Mouse (Mus musculus) regulatory T cell (primary cell): ENCODE data around the gene Phyhd1.

Experiments used
- in situ Hi-C: fragments of 300-600 bp; cut with MboI, MseI; formaldehyde crosslinking; loops from one replicate; pipeline ENCODE4 v1.15.1; 2025; ENCODE audit warnings: high pct_unique_total_duplicates

Phyhd1 gene

DNA sequence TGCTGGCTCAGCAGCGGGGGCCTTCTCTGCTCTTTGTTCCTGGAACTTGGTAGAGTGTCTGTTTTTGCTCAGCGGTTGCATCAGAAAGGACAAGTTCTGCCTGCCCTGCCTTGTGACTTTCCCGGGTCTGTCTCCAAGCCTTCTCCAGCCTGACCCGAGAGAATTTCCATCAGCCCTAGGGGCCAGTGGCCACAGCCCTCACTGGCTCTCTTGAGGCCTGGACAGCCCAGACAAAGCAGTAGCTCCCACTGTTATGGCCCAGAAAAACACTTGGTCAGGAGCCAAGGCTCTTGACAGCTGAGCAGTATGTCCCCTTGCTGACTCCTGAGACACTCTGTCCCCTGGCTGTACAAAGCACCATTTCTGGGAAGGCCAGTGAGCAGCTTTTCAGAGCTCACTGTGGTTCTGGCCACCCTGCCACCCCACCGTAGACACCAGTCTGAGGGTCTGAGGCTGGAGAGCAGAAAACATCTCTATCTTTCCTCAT lies at the start of gene Phyhd1:
TSS of gene Phyhd1 (plus strand) at position 437 of the 487 bp plus-strand sequence.
- in situ Hi-C loops: no loop called here

DNA sequence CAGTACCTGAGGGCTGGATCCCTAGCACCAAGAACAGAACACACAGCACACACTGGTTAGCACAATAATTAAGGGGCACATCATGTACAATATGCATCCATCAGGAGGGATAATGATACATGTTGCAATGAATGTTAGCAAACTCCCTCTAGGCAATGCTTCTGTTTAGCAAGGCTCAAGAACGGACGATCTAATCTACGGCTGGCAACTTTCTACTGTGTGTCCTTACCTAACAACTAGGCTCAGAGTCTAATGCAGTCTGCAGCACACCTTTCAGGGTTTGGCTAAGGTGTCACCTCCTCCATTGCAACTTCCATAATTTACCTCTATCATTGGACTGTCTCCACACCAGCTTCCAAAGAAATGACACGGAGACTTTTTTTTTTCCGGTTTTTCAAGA lies 49.7 kb upstream of the Phyhd1 start:
- in situ Hi-C loops: no loop called here

DNA sequence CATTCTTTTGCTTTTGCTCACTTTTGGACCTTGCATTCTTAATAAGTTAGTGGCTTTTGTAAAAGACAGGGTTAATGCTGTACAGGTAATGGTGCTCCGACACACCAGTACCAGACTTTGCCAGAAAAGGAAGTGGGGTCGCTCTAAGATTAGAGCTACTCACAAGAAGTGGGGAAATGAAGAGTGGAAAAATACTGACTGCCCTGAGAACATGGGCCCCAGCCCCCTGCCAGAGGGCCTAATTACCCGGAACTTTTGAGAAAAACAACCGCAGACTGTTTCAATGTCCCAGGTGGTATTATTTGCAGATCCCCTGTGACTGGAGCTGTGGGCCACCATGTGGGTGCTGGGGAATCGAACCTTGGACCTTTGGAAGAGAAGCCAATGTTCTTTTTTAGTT lies 30.4 kb upstream of the Phyhd1 start:
- in situ Hi-C loops: no loop called here

DNA sequence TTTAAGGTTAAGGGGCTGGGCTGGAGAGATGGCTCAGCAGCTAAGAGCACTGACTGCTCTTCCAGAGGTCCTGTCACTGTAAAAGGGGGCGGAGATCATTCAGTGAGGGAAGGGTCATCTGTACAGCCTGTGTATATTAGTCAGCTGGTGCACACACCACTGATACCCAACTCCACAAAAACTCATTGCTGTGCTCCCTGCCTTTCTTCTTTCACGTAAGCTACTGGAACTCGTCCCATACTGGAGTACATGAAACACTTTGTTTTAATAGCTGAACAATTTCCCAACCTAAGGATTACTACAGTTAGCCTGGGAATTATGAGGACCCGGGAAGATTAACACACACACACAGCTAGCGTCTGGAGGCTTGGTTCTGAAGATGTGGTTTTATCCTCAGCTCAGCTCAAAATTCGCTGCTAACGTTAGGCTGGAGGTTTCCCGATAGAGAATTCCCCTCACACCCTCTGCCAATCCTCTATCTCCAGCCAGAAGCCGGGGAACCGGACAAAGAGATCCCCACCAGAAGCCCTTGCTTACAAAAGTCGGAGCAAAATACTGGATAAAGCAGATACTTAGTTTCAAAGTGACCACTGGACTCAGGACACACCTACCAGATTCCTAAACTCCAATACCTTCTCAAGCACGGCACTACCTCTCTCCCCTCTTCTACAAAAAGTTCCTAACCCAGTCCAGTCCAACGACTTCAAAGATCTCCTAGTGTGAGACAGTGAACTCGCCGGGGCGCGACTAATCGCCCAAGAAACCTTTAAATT lies 29.4 kb upstream of the Phyhd1 start:
- in situ Hi-C loops: no loop called here

DNA sequence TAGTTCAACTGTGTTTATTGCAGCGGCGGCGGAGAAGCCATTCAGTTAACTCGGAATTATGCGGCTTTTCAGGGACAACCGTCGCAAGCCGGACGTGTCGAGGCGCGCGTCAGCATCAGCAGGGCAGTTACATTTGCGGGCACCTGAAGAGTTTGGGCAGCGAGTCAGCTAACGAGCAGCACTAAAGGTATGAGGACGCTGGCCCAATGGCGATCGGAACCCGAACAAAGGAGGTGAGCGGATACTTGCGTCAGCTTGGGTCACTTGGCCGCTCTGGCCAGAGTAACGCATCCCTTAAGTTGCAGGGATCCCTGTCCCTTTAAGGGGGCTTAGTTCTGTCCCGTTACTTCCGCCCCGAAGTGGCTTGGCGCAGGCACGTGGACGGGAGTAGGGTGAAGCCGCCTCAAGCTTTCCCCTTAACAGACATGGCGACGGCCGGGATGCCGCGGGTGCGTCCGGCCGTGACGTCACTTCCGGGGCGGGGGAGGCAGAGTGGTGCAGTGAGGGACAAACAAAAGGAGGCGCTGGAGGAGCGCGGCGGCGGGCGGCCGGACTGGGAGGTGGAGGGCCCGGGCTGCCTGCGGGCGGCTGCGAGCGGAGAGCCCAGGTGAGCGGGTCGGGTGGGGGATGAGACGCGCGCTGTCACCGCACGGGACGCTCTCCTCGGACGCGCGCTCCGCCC lies 28.7 kb upstream of the Phyhd1 start, which contains the start of gene Lrrc8a:
TSS of gene Lrrc8a (plus strand) at position 517 of the 682 bp plus-strand sequence.
- in situ Hi-C loops: no loop called here

DNA sequence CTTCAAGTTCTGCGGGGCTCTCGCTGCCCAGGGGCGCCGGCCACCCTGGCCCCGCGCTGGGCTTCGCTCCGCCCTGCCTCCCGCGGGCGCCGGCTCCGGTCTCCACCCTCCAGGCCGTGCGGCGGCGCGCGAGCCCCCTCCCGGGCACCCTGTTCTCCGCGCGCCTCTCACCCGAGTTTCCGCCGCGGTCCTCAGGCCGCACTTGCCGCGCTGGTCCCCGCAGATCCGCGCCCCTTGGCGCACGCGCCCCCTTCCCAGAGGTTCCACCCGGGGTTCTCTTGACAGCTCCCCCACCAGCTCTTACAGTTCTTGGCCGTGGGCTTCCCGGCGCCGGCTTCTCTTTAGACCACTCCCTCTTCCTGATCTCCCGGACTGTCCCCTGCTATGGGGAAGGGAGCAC lies 28.1 kb upstream of the Phyhd1 start:
- in situ Hi-C loops: no loop called here

DNA sequence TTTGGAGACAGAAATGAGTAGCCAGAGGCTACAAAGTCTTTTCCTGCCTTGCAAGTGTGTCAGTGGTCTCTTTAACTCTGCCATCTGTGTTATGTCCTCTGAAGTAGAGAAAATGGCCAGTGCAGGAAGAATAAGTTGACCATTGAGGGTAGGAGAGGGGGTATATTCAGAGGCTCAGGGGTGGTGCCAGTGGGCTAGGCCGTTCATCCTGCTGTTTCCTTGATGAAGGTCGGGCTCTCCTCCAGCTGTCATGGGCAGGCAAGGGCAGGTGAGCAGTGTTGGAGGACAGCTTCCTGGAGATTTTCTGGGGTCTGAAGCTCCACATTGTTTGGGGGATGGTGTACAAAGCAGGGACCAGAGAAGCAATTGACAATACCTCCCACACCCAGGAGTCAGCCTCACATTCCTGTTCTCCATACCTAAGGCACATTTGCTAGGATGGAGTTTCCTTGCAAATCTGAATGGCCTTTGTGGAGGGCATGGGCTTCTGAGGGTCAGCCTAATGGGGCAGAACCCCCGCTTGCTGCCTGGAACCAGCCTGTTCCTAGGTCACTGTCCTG lies 27.0 kb upstream of the Phyhd1 start:
- in situ Hi-C loops: no loop called here

DNA sequence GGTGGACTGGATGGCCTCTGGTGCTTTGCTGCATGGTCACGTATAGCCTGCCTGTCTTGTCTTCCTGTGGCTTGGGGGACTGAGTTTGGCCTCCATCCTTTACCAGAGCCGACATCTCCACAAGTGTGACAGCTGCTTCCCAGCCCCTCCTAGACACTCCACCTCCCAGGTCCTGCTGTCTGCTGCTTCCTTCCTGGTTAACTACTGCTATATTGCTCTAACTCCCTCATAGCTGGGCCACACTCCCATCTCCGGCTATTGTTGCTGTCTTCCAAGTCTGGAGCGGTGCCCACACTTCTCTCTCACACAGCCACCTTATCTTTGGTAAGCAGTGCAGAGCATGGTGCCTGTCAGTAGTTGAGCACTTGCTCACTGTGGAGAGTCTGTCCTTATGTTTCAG lies 26.2 kb upstream of the Phyhd1 start:
- in situ Hi-C loops: no loop called here

DNA sequence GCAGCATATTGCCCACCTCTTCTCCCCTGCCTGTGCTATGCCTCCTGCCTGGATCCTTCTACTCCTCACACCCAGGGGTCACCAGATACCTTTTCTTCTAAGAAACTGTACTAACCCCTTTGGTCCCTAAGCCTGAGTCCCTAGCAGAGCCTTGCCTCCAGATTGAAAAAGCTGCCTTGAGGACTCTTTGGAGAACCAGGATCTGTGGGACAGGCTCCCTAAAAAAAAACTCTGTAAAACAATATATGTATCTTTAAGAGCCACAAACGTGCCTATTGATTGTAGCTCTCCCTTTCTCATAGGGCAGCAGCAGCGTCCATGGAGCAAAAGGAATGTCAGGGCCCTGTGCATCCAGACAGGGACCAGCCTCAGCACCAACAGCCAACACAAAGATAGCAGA lies 25.7 kb upstream of the Phyhd1 start, which contains the start of gene Gm28035:
TSS of gene Gm28035 (plus strand) at position 301 of the 400 bp plus-strand sequence.
- in situ Hi-C loops: no loop called here

DNA sequence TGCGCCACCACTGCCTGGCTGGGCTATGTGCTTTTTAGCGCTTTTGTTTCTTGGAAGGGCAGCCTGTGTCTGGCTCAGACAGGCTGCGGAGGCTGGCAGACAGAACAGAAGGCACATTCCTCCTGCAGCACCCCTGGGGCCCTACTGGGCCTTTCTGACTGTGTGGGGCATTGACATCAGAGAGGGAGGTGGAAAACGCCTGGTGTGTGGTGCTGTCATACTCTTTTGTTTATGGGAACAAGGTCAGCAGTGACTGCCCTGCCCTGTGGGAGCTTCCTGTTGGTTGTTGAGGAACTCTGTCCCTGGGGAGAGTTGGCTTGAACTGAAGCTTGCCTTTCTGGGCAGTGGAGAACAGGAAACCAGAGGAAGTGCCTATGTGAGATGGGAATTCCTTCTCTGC lies 23.5 kb upstream of the Phyhd1 start:
- in situ Hi-C loops: no loop called here

DNA sequence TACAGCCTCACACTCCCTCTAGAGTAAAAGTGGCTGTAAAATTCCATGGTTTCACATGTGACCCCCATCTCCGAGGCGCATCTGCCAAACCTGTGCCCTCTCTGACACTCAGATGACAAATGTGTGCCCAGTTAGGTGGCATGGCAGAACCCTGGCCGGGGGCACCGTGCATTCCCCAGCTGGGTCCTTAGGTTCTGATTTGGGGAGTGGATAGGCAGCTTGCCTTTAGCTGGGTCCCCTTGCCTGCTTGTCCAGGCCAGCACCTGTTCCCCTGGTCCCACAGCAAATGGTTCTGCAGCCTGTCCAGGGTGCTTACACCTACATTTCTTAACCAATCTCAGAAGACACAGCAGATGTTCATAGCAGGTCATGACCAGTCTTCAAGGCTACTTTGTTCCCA lies 22.6 kb upstream of the Phyhd1 start:
- in situ Hi-C loops: no loop called here

DNA sequence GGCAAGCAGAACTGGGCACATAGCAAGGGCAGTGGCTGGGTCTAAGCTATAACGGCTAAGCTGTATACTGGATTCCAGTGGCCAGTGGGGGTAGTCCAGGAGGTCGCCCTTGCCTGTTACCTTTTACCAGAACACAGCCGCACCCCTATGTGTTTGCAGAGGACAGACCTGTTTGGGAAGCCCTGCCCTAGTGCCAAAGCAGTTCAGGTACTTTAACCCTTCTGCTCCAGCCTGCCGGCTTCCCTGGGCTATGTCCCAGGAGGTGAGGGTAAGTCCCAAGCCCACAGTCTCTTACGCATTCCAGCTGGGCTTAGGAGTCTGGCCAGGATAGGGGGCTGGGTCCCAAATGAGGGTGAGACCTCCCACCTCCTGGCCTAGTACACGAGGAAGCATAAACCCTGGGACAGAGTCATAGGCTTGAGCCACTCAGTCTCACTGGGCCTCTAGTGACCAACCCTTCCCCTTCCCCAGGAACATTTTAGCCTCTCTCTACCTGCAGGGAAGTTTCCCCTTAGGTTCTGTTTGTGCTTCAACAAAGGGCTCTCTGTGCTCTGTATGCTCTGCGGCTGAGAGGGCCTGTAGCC lies 21.3 kb upstream of the Phyhd1 start:
- in situ Hi-C loops: no loop called here

DNA sequence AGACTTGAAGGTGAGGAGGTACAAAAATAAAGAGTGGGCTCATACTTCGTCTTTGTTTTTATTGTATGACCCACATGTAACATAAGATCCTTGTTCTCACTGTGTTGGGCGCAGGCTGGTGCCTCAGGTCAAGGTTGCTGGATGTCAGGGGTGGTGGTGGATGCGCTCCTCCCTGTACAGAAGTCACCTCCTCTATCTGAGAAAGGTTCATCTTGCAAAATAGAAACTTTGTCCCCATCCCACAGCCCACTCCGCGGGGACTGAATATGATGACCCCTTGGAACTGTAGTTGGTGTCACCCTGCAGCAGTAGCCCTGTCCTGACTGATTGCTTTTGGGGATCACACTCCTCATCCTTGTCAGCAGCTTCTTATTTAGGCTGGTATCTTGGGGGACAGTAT lies 19.0 kb upstream of the Phyhd1 start:
- in situ Hi-C loops: no loop called here

DNA sequence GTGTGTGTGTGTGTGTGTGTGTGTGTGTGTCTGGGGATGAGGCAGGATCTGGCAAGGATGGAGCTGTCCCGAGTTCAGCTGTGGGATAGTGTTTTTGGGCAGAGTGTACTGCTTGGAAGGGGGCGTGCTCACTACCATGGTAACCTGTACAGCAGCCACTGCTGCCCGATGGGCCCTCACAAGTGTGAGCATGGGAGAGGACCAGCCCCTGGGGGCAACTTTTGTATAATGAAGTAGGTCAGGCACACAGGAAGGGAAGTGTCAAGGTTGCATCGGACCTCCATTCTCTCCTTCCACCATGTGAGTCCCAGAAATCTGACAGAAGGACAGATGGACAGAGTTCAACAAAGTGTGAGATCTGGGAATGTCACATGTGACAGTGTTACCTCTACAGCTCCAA lies 18.3 kb upstream of the Phyhd1 start:
- in situ Hi-C loops: no loop called here

DNA sequence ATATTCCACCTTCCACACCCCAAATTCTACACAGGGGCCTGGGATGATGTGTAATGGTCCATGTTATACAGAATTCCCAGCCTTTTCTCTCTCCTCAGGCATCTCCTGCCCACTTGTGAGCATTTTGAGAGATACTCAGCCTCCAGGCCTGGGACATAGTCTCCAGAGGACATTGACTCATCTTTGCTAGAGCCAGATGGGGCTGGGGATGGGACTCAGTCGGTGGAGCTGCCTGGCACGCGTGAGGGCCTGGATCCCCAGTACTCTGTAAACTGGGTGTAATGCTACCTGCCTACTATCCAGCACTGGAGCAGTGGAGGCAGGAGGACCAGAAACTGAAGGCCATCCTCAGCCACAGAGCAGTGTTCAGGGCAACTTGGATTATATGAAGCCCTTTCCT lies 16.8 kb upstream of the Phyhd1 start:
- in situ Hi-C loops: no loop called here

DNA sequence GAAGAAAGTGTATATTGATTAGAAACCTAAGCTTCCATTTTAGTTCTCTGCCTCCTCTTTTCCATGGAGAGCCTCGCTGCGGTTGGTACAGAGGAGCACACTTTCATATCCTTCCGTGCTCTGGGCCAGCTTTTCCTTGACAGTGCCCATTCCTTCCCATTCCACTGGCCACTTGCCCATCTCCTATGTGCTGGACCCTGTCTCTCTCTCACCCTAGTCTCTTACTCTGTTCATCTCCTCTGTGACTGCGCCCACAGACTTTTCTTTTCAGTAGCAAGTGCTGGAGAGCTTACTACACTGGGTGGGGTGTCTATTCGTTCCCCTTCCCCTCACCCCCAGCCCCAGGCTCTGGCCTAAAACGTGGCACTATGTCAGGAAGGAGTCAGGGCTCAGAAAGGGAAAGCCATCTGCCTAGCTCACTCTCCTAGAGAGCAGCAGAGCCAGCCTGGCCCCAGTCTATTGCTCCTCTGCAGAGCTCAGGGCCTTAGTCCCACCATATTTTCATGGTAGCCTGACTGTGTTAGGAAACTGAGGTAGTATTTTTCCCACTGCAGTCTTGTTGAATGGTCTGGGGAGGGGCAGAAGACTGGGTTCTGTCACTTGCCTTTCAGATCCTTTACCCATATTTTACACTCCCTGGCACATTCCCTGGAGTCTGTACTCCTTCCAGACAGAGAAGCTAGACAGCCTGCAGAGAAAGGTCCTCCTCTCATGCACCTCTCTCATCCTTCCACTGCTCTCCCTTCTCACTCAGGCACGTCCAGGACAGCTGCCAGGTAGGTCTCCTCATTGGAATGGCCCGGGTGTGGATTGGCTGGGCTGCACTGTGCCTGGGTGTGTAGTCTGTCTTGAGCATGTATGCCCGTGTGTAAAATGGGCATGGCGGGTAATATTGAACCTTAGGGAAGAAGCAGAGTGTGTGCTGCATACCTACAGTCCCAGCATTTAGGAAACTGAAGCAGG lies 15.6 kb upstream of the Phyhd1 start:
- in situ Hi-C loops: no loop called here

DNA sequence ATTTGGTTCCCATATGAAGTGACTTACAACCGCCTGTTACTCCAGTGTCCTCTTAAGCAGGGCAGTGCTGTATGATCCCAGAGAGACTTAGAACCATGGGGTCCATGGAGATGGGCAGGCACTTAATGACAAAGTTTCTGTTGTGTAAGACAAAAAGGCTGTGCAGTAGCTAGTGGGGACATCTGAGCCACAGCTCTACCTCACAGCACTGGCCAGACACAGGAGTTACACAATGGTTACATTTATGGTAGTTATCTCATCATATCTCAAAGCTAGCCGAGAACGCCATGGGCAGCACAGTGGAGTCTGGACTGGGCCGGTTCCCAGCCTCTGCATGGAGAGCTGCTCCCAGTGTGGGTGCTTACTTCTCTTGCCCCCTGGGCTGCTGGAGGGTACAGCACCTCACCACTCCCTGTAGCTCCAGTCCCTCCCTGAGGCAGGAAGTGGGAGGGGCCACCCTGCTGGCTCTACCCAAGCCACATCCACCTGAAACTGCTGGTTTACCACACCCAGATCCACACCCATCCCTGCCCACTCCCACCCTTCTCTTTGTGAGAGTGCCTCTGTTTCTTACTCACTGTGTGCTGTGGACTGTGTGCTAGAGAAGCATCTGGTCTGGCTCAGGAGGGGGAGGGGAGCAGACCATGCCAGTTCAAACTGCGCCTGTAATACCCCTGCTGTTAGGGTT lies 14.4 kb upstream of the Phyhd1 start:
- in situ Hi-C loops: no loop called here

DNA sequence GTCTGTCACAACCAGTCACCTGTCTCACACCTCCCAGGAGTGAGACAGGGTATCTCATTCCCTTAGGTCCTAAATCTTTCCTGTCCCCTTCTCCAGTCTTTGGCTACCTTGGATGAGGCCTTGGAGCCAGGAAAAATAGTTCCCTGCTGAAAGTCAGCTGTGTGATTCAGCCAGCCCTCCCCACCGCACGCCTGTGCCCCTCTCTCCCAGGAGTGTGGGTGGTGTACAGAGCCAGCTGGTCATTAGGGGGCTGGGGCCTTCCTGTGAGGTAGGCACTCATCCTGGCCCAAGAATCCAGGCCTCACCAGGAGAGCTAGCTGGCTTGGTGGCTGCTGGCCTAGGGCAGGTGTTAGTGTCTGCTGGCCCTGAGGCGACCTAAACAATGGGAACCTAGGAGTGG lies 13.5 kb upstream of the Phyhd1 start:
- in situ Hi-C loops: no loop called here

DNA sequence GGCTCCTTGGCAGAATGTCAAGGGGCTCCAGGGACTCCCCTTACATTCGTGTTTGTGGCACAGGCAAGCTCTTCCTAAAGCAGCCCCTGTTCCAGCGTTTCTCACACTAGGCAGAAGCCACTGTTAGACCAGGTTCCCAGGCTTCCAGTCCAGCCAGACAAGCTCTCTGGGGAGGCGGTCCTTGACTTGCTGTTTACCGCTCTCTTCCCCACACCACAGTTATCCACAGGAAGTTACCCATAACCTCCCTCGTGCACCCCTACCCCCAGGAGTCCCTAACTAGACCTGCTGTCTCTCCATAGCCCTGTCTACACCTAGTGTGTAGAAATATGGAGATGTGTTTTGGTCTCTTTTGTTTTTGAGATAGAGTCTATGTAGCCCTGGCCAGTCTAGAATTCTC lies 12.2 kb upstream of the Phyhd1 start:
- in situ Hi-C loops: no loop called here

DNA sequence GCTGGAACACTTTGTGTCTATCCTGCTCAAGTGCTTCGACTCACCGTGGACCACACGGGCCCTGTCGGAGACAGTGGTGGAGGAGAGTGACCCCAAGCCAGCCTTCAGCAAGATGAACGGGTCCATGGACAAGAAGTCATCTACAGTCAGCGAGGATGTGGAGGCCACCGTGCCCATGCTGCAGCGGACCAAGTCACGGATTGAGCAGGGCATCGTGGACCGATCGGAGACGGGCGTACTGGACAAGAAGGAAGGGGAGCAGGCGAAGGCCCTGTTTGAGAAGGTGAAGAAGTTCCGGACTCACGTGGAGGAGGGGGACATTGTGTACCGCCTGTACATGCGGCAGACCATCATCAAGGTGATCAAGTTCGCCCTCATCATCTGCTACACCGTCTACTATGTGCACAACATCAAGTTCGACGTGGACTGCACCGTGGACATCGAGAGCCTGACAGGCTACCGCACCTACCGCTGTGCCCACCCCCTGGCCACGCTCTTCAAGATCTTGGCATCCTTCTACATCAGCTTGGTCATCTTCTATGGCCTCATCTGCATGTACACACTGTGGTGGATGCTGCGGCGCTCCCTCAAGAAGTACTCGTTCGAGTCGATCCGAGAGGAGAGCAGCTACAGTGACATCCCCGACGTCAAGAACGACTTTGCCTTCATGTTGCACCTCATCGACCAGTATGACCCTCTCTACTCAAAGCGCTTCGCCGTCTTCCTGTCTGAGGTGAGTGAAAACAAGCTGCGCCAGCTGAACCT lies 10.2 kb upstream of the Phyhd1 start:
- in situ Hi-C loops: no loop called here
